14 mouse cellular contexts compared by ENCODE assay signal in the genomic region with DNA sequence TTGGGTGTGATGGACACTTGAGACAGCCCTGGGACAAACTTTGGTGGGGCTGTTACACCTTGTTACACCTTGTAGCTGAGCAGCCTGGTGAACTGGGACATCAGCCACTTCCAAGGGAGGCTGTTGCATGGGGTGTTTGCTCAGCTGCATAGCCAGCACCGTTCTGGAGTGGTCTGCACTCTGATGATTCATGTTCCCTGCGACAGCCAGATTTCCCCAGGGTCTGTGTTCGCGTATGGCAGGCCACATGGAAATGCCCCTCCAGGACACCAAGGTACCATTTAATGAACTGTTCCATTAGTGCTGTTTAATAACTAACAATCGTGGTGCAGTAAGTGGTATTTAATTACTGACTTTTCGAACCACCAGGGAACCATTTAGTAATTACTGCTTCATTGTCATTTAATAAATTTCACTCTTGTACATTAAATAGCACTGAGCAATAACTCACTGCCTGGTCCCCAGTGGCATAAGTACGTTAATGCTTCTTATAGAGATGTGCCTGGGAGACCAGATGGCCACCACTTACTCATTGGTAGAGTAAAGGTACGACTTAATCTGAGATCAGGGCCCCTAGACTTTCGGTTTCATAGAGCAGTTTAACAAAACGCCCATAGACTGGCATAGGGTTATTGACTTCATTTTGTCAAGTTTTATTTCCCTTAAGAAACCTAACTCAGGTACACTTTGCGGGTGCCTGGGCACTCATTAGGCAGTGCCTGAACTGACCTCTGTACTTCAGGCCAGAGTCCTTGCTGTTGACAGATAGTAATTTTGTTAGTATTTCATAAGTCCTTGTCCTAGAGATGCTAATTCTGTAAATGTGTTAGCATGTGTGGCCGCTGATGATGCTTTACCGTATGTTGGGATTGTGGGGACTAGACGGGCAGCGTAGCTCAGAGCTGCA. TPM values are rescaled to one million over a fixed set of nuclear protein-coding genes. Genes with fewer than 3 reads are reported as not detected.
A peak's percentile ranks its signal among the peaks of the same experiment; 100 is the strongest.
DNase-seq lines count a peak whose midpoint lies in the region; ATAC-seq lines count a peak whose summit lies in the region.
"Had no signal": no experiment of that assay in that cellular context is flagged by ENCODE, and none has a peak within 500 bp of the region (broad histone marks: within the 10 kb centered on the region; RNA-seq: fewer than 3 reads in every experiment).

No protein-coding gene starts in this region.

- peak overlapping the region; percentile 67; the same call in 1 of the 2 replicates for H3K27ac ChIP-seq in kidney, embryonic 16.5 days (ENCODE audit: low read length)
- H3K27ac ChIP-seq: embryonic facial prominence, embryonic 13.5 days; macrophage had no signal

- peaks cover 21% of the 10 kb centered on the region for H3K36me3 ChIP-seq in kidney, embryonic 16.5 days (ENCODE audit: insufficient read depth, low read length)

- ATAC-seq in kidney, embryonic 16.5 days (ENCODE audit: low FRiP score, low TSS enrichment): 0 out of 2 replicates have a peak, but pooled peaks have one; percentile 39
- ATAC-seq: Patski had no signal

- peak overlapping the region; percentile 19 for H3K4me3 ChIP-seq in kidney, embryonic 16.5 days (ENCODE audit: low read length)
- H3K4me3 ChIP-seq: embryonic facial prominence, embryonic 13.5 days had no signal

- H3K9ac ChIP-seq in kidney, embryonic 16.5 days (replicated peaks; ENCODE audit: low read length): 0 out of 2 replicates have a peak overlapping the region, but pooled peaks have one; percentile 28
- H3K9ac ChIP-seq: embryonic facial prominence, embryonic 13.5 days had no signal

- no peaks in the 10 kb centered on the region for H3K9me3 ChIP-seq in kidney, embryonic 16.5 days (ENCODE audit: low read length)
- H3K9me3 ChIP-seq: embryonic facial prominence, embryonic 13.5 days had no signal

- WGBS in kidney, embryonic 16.5 days: 56% methylated on average over 15 of the region's 15 CpGs

- H3K4me2 ChIP-seq in kidney, embryonic 16.5 days (replicated peaks; ENCODE audit: low read depth, low read length): peak overlapping the region; percentile 36
- H3K4me2 ChIP-seq: embryonic facial prominence, embryonic 13.5 days; liver, embryonic 11.5 days had no signal

- H3K4me1 ChIP-seq in kidney, embryonic 16.5 days (ENCODE audit: insufficient read depth, low read length): peaks cover 53% of the 10 kb centered on the region

- DNase-seq in kidney, postnatal 4 days: no peak
- peak; percentile 86 for DNase-seq in MN1 (ENCODE audit: low spot score)
- peak; percentile 54 for DNase-seq in forelimb bud, embryonic 11.5 days (ENCODE audit: low read depth, low spot score)
- peak; percentile 77 for DNase-seq in mesoderm, embryonic 11.5 days (ENCODE audit: low read depth, low spot score)
- no peak for DNase-seq in urinary bladder, postnatal 36 days (ENCODE audit: low spot score in 2 of 2)
- no peak for DNase-seq in left cerebral cortex, adult 8-10 months (ENCODE audit: low spot score in 2 of 2)
- DNase-seq: cerebellum, adult 9-10 months; spleen, adult 18-20 months; thymus, postnatal 36 days had no signal

- H3K27me3 ChIP-seq in kidney, embryonic 16.5 days (ENCODE audit: insufficient read depth, low read length): no peaks in the 10 kb centered on the region
- H3K27me3 ChIP-seq: embryonic facial prominence, embryonic 13.5 days; Patski had no signal

RNA-seq across cellular contexts. Expression of gene Lhfpl2, which starts 26.9 kb away (rescaled TPM):
- polyA plus RNA-seq in kidney, embryonic 16.5 days (2015; fragmentation: Nextera tagmentation; extraction: Ambion mirVana): 91.2 and 96.0 TPM in 2 replicates
- 10 to 100 TPM; 13.8 to 16.9 (median 14.8) TPM for total RNA-seq in left cerebral cortex, adult 8-10 months (2022)

Comparison
In these comparisons a context has a peak if more than half of its experiments do, and no peak if none do; other contexts are left out.
1. DNase-seq: peak in MN1 (single experiment), forelimb bud, embryonic 11.5 days (single experiment) and mesoderm, embryonic 11.5 days (single experiment); none in kidney, postnatal 4 days (0 of 2), urinary bladder, postnatal 36 days (0 of 2) and left cerebral cortex, adult 8-10 months (0 of 2).